Mouse (Mus musculus): ENCODE results near the gene Slc35f3. TPM values are rescaled to one million over a fixed set of nuclear protein-coding genes. Genes with fewer than 3 reads are reported as not detected.
A peak's percentile ranks its signal among the peaks of the same experiment; 100 is the strongest.

Slc35f3 gene
- polyA plus RNA-seq, 1 experiment from 2014 or later: 0.56 TPM

- ATAC-seq (ENCODE audit: low FRiP score): no peak
- Histone ChIP-seq H3K36me3 (no peaks in the 10 kb centered on the region), H3K27me3 (peaks cover 3% of the 10 kb centered on the region; the same call in 1 of the 2 replicates)
These were observed 6.4 kb upstream of the Slc35f3 start for GRCm38 (mm10) chr8:126291951-126292350.

GRCm38 (mm10) chr8:126297284-126297845 lies 993 bp upstream of the Slc35f3 start:
- H3K36me3 ChIP-seq: no peaks in the 10 kb centered on the region
- 26% methylated on average over 1 of the region's 1 CpGs for WGBS
- no peak for ATAC-seq (ENCODE audit: low FRiP score)

More at GRCm38 (mm10) chr8:126291951-126292350, 6.4 kb upstream of the Slc35f3 start:
- H3K4me2 ChIP-seq (replicated peaks): no peak overlapping the region
- H3K27ac ChIP-seq: no peak overlapping the region
- 84% methylated on average over 10 of the region's 10 CpGs for WGBS
- no peak overlapping the region for H3K4me3 ChIP-seq
- no peaks in the 10 kb centered on the region for H3K9me3 ChIP-seq (replicated peaks)
- H3K4me1 ChIP-seq: no peaks in the 10 kb centered on the region
- H3K9ac ChIP-seq: no peak overlapping the region

DNA sequence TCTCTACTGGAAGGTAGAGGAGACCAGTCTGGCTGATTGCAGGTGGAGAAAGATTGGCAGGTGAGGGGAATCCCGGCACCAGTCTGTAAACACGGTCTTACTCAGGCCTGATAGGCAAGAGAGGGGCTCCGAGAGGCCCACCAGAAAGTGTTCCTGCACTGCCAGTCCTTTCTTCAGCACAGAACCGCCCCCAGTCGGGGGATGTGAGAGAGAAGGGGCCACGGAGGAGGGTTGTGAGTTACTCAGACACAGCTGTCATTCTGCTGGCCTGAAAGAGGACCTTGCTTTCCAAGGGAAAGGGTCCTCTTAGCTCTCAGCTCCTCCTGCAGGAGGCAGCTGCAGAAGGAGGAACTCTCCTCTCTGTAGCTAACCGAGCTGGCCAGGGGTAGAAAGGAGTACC lies 975 bp downstream of the Slc35f3 start:
- ATAC-seq (ENCODE audit: low FRiP score): no peak
- H3K4me1 ChIP-seq: peaks cover 9% of the 10 kb centered on the region
- 28% methylated on average over 7 of the region's 7 CpGs for WGBS
- no peaks in the 10 kb centered on the region for H3K9me3 ChIP-seq (replicated peaks)
- no peak overlapping the region for H3K9ac ChIP-seq
- H3K27me3 ChIP-seq: peaks cover 39% of the 10 kb centered on the region
- peak overlapping the region; percentile 58 for H3K4me3 ChIP-seq
- H3K36me3 ChIP-seq: no peaks in the 10 kb centered on the region
- H3K27ac ChIP-seq: no peak overlapping the region
- H3K4me2 ChIP-seq (replicated peaks): peak overlapping the region; percentile 98; the same call in 1 of the 2 replicates

More at GRCm38 (mm10) chr8:126297284-126297845, 993 bp upstream of the Slc35f3 start:
- peaks cover 9% of the 10 kb centered on the region for H3K4me1 ChIP-seq
- no peak overlapping the region for H3K9ac ChIP-seq
- H3K27me3 ChIP-seq: peaks cover 39% of the 10 kb centered on the region
- no peaks in the 10 kb centered on the region for H3K9me3 ChIP-seq (replicated peaks)
- H3K27ac ChIP-seq: no peak overlapping the region
- H3K4me2 ChIP-seq (replicated peaks): no peak overlapping the region
- H3K4me3 ChIP-seq: no peak overlapping the region

GRCm38 (mm10) chr8:126300350-126300749 lies 2.0 kb downstream of the Slc35f3 start:
- Histone ChIP-seq H3K4me3 (no peak overlapping the region), H3K9ac (no peak overlapping the region), H3K4me2 (replicated peaks) (no peak overlapping the region), H3K9me3 (replicated peaks) (no peaks in the 10 kb centered on the region), H3K36me3 (no peaks in the 10 kb centered on the region), H3K27me3 (peaks cover 39% of the 10 kb centered on the region), H3K27ac (no peak overlapping the region), H3K4me1 (peaks cover 9% of the 10 kb centered on the region)
- ATAC-seq (ENCODE audit: low FRiP score): no peak
- WGBS: 82% methylated on average over 5 of the region's 5 CpGs

DNA sequence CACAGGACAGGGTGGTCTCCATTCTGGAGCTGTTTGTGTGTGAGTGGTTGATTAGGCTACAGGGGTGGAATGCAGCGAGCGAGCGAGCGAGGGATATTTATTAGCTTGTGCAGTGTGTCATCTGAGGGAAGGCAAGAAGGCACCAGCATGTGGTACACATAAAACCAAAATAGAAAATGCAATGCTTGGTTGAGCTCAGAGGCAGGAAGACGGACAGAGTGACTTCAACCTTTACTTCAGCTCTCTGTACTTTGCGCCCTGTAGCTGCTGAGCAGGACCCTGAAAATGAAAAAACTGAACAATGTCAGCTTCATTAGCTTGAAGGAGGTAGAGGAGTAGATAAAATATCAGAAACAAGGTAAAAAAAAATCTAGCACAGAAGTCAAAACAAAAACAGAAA lies 3.2 kb downstream of the Slc35f3 start:
- no peak overlapping the region for H3K27ac ChIP-seq
- H3K9ac ChIP-seq: no peak overlapping the region
- no peak overlapping the region for H3K4me2 ChIP-seq (replicated peaks)
- peaks cover 39% of the 10 kb centered on the region for H3K27me3 ChIP-seq
- H3K4me3 ChIP-seq: no peak overlapping the region
- H3K36me3 ChIP-seq: no peaks in the 10 kb centered on the region
- H3K9me3 ChIP-seq (replicated peaks): no peaks in the 10 kb centered on the region
- ATAC-seq (ENCODE audit: low FRiP score): no peak
- 78% methylated on average over 6 of the region's 6 CpGs for WGBS
- peaks cover 9% of the 10 kb centered on the region for H3K4me1 ChIP-seq

DNA sequence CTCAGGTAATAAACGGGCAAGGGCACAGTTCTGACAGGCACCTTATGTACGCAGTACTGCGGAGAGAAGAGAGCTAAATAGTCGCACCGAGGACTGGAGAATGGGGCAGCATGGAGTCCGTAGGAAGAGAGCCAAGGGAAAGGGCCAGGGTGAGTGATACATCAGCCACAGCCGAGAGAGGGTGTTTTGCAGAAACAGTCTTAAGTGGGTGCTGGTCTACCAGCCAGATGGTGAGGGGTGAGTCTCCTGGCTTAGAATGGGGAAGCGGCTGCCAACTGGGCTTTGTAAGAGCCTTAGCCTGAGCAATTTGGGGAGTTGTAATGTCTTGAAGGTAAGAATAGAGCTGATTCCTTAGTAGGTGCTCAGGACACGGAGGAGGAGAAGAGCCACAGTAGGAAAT lies 8.8 kb downstream of the Slc35f3 start:
- H3K27ac ChIP-seq: no peak overlapping the region
- ATAC-seq (ENCODE audit: low FRiP score): no peak
- 87% methylated on average over 9 of the region's 9 CpGs for WGBS

DNA sequence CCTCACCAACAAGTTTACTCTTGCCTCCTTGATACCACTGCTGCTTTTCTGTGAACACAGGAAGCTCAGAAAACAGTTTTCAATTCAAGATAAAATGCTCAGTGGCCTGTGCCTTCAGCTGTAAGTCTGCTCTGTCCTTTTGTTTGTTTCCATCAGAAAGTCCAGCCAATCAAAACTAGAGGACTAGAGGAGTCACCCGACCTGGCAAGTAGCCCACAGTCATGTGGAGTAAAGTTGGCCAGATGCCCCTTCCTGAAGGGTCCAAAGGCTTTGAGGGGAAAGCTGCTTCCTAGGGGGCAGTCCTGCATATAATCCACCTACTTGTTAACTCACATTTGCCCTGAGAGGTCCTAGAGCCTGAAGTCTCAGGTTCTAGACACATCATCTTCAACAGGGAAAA lies 10.7 kb downstream of the Slc35f3 start:
- Histone ChIP-seq H3K9me3 (replicated peaks) (no peaks in the 10 kb centered on the region), H3K27me3 (no peaks in the 10 kb centered on the region), H3K27ac (no peak overlapping the region), H3K4me3 (no peak overlapping the region), H3K4me2 (replicated peaks) (no peak overlapping the region), H3K36me3 (no peaks in the 10 kb centered on the region), H3K4me1 (no peaks in the 10 kb centered on the region), H3K9ac (no peak overlapping the region)
- WGBS: 26% methylated on average over 1 of the region's 1 CpGs
- no peak for ATAC-seq (ENCODE audit: low FRiP score)

More for the DNA sequence above, 8.8 kb downstream of the Slc35f3 start:
- H3K27me3 ChIP-seq: no peaks in the 10 kb centered on the region
- no peaks in the 10 kb centered on the region for H3K9me3 ChIP-seq (replicated peaks)
- H3K4me1 ChIP-seq: no peaks in the 10 kb centered on the region
- H3K36me3 ChIP-seq: no peaks in the 10 kb centered on the region
- H3K4me2 ChIP-seq (replicated peaks): no peak overlapping the region
- no peak overlapping the region for H3K4me3 ChIP-seq
- H3K9ac ChIP-seq: no peak overlapping the region

- Histone ChIP-seq H3K27me3 (no peaks in the 10 kb centered on the region), H3K36me3 (no peaks in the 10 kb centered on the region), H3K9me3 (replicated peaks) (peaks cover 7% of the 10 kb centered on the region; the same call in 1 of the 2 replicates), H3K4me3 (no peak overlapping the region), H3K27ac (no peak overlapping the region), H3K4me2 (replicated peaks) (no peak overlapping the region), H3K4me1 (no peaks in the 10 kb centered on the region), H3K9ac (no peak overlapping the region)
- ATAC-seq (ENCODE audit: low FRiP score): no peak
- 78% methylated on average over 2 of the region's 2 CpGs for WGBS
These were observed 26.6 kb downstream of the Slc35f3 start for GRCm38 (mm10) chr8:126324931-126325330.

DNA sequence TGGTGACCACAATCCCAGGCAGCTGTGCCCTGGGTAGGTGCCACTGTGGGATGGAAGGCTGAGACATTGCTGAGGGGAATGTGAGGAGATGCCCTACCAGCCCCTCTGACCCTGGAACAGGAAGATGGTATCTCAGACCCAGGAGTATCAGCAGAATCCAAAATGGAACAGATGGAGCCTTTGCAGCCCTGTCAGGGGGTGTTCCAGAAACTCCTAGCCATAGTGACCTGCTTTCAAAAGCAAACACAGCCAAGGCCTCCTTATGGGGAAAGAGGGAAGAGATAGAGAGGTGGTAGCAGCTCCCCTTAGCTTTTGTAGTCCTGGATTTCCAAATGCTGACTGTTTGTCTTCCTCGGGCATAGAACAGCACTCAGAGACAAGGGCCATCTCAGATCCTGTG lies 27.8 kb downstream of the Slc35f3 start:
- H3K4me3 ChIP-seq: no peak overlapping the region
- peaks cover 7% of the 10 kb centered on the region; the same call in 1 of the 2 replicates for H3K9me3 ChIP-seq (replicated peaks)
- H3K36me3 ChIP-seq: no peaks in the 10 kb centered on the region
- WGBS: 77% methylated on average over 1 of the region's 1 CpGs
- H3K4me1 ChIP-seq: no peaks in the 10 kb centered on the region
- no peak overlapping the region for H3K27ac ChIP-seq
- no peak for ATAC-seq (ENCODE audit: low FRiP score)
- H3K4me2 ChIP-seq (replicated peaks): no peak overlapping the region
- no peak overlapping the region for H3K9ac ChIP-seq
- H3K27me3 ChIP-seq: no peaks in the 10 kb centered on the region

GRCm38 (mm10) chr8:126326731-126327130 lies 28.4 kb downstream of the Slc35f3 start:
- Histone ChIP-seq H3K27ac (no peak overlapping the region), H3K36me3 (no peaks in the 10 kb centered on the region), H3K4me3 (no peak overlapping the region), H3K9me3 (replicated peaks) (peaks cover 7% of the 10 kb centered on the region; the same call in 1 of the 2 replicates), H3K4me1 (no peaks in the 10 kb centered on the region), H3K9ac (no peak overlapping the region), H3K4me2 (replicated peaks) (no peak overlapping the region), H3K27me3 (no peaks in the 10 kb centered on the region)
- 82% methylated on average over 8 of the region's 8 CpGs for WGBS
- no peak for ATAC-seq (ENCODE audit: low FRiP score)

DNA sequence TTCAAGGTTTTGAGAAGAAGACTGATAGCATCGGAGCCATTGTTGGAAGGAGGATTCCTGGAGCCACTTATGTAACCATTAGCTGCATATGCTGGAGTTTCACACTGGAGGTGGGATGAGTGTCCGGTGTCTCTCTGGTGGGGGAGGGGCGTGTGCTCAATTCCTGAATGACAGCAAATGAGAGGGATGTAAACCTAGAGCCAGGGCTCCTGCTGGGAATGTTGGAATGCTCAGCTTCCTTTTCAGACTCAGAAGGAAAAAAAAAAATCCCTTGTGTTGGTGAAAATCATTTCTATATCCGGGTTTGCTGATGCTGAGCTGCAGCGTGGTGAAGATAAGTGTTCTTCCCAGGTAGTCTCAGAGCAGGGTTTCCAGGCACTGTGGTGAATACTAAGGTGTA lies 29.4 kb downstream of the Slc35f3 start:
- Histone ChIP-seq H3K4me1 (no peaks in the 10 kb centered on the region), H3K36me3 (no peaks in the 10 kb centered on the region), H3K4me3 (no peak overlapping the region), H3K4me2 (replicated peaks) (no peak overlapping the region), H3K9me3 (replicated peaks) (peaks cover 7% of the 10 kb centered on the region; the same call in 1 of the 2 replicates), H3K27ac (no peak overlapping the region), H3K27me3 (no peaks in the 10 kb centered on the region), H3K9ac (no peak overlapping the region)
- WGBS: 65% methylated on average over 5 of the region's 5 CpGs
- no peak for ATAC-seq (ENCODE audit: low FRiP score)

DNA sequence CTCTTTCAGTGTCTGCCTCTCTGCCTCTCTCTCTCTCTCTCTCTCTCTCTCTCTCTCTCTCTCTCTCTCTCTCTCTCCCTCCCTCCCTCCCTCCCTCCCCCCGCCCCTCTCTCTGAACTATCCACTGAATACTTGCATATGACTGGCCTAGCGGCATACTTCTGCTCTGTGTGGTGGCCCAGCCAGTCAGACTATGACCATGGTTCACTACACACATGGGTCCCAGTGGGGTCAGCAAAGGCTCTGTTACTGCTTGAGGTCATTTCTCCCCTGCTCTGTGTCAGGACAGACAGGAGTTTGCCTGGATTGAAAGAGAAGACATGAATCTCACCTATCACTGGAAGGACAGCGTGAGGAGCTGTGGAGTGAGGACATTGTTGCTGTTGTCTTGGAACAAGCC lies 40.5 kb downstream of the Slc35f3 start:
- H3K4me3 ChIP-seq: no peak overlapping the region
- H3K27me3 ChIP-seq: no peaks in the 10 kb centered on the region
- 76% methylated on average over 2 of the region's 3 CpGs for WGBS
- no peak overlapping the region for H3K27ac ChIP-seq
- no peaks in the 10 kb centered on the region for H3K9me3 ChIP-seq (replicated peaks)
- no peak overlapping the region for H3K9ac ChIP-seq
- H3K4me2 ChIP-seq (replicated peaks): no peak overlapping the region
- no peaks in the 10 kb centered on the region for H3K4me1 ChIP-seq
- H3K36me3 ChIP-seq: no peaks in the 10 kb centered on the region
- no peak for ATAC-seq (ENCODE audit: low FRiP score)

GRCm38 (mm10) chr8:126339357-126339756 lies 41.0 kb downstream of the Slc35f3 start:
- H3K4me2 ChIP-seq (replicated peaks): no peak overlapping the region
- H3K4me3 ChIP-seq: no peak overlapping the region
- H3K9me3 ChIP-seq (replicated peaks): no peaks in the 10 kb centered on the region
- no peak overlapping the region for H3K9ac ChIP-seq
- no peaks in the 10 kb centered on the region for H3K4me1 ChIP-seq
- no peaks in the 10 kb centered on the region for H3K27me3 ChIP-seq
- ATAC-seq (ENCODE audit: low FRiP score): no peak
- WGBS: 79% methylated on average over 3 of the region's 3 CpGs
- no peak overlapping the region for H3K27ac ChIP-seq
- no peaks in the 10 kb centered on the region for H3K36me3 ChIP-seq

Data from hindbrain, embryonic 12.5 days (tissue).